Mouse (Mus musculus) retina, postnatal 1 day (tissue): ENCODE results near the gene Galnt7.
A peak's percentile ranks its signal among the peaks of the same experiment; 100 is the strongest.

Experiments
- DNase-seq: peaks from one replicate; pipeline ENCODE4 v3.0.0-alpha.2; 2012

Galnt7 gene

GRCm38 (mm10) chr8:57652456-57653055, at the start of gene Galnt7:
Galnt7 (minus strand) TSS chr8:57653032.
- peak; percentile 88 for DNase-seq

GRCm38 (mm10) chr8:57688633-57689032, 35.8 kb upstream of the Galnt7 start:
- peak; percentile 43 for DNase-seq

- DNase-seq = no peak
Measured at GRCm38 (mm10) chr8:57685803-57686202, 33.0 kb upstream of the Galnt7 start.

- DNase-seq = peak; percentile 48
Measured at GRCm38 (mm10) chr8:57680044-57680443, 27.2 kb upstream of the Galnt7 start.

- no peak for DNase-seq
Measured at GRCm38 (mm10) chr8:57664121-57664520, 11.3 kb upstream of the Galnt7 start.

GRCm38 (mm10) chr8:57660019-57660418, 7.2 kb upstream of the Galnt7 start:
- no peak for DNase-seq

- DNase-seq = peak; percentile 96
Measured at GRCm38 (mm10) chr8:57656446-57656845, 3.6 kb upstream of the Galnt7 start.

- no peak for DNase-seq
Measured at GRCm38 (mm10) chr8:57654146-57654545, 1.3 kb upstream of the Galnt7 start.

GRCm38 (mm10) chr8:57653768-57654125, 915 bp upstream of the Galnt7 start:
- peak; percentile 31 for DNase-seq

GRCm38 (mm10) chr8:57653056-57653767, 380 bp upstream of the Galnt7 start:
- DNase-seq = peak; percentile 80

- DNase-seq = peak; percentile 69
Measured at GRCm38 (mm10) chr8:57651689-57652455, 960 bp downstream of the Galnt7 start.

- DNase-seq = no peak
Measured at GRCm38 (mm10) chr8:57651357-57651688, 1.5 kb downstream of the Galnt7 start.

- DNase-seq = no peak
Measured at GRCm38 (mm10) chr8:57650216-57650615, 2.6 kb downstream of the Galnt7 start.

GRCm38 (mm10) chr8:57647566-57647965, 5.3 kb downstream of the Galnt7 start:
- DNase-seq = no peak

GRCm38 (mm10) chr8:57644281-57644680, 8.6 kb downstream of the Galnt7 start:
- no peak for DNase-seq

GRCm38 (mm10) chr8:57642722-57643121, 10.1 kb downstream of the Galnt7 start:
- DNase-seq = no peak

GRCm38 (mm10) chr8:57638925-57639324, 13.9 kb downstream of the Galnt7 start:
- DNase-seq = peak; percentile 20

- no peak for DNase-seq
Measured at GRCm38 (mm10) chr8:57637599-57638280, 15.1 kb downstream of the Galnt7 start.

- DNase-seq = no peak
Measured at GRCm38 (mm10) chr8:57636698-57637097, 16.1 kb downstream of the Galnt7 start.

- no peak for DNase-seq
Measured at GRCm38 (mm10) chr8:57636281-57636680, 16.6 kb downstream of the Galnt7 start.

- no peak for DNase-seq
Measured at GRCm38 (mm10) chr8:57631780-57632179, 21.1 kb downstream of the Galnt7 start.

- peak; percentile 28 for DNase-seq
Measured at GRCm38 (mm10) chr8:57630148-57630547, 22.7 kb downstream of the Galnt7 start.
